Mouse (Mus musculus): ENCODE data around the gene Poc1a. TPM values are rescaled to one million over a fixed set of nuclear protein-coding genes. Genes with fewer than 3 reads are reported as not detected.

Gene Poc1a
- polyA plus RNA-seq, 1 experiment: 7.6 TPM

DNA sequence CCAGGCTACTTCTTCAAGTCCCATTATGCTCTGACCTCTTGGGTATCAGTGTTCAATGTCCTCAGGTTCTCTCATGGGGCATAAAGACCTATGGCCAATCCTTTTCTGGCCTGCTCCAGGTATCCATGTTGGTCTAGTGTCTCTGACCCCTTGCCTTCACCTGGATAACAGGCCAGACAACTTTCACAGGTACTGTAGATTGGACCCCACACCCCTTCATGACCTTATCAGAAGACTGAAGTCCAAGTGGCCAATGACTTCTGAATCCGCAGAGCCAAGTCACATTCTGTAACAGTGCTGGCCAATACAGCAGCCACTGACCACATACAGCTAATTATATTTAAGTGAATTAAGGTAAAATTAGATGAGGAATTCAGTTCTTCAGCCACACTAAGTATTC lies 8.6 kb upstream of the Poc1a start:
- TF ChIP-seq POLR2A (IDR thresholded peaks at IDR 0.05; ENCODE audit: insufficient read length, low read depth) (no peak), USF1 (IDR thresholded peaks at IDR 0.05; ENCODE audit: low read depth) (no peak), E2F4 (IDR thresholded peaks at IDR 0.05; ENCODE audit: insufficient read depth) (no peak), POLR2AphosphoS2 (IDR thresholded peaks at IDR 0.05; ENCODE audit: insufficient read length, low read depth) (no peak), TCF3 (IDR thresholded peaks at IDR 0.05; ENCODE audit: insufficient read length, low read depth) (no peak)
- Histone ChIP-seq H3ac (ENCODE audit: control insufficient read depth, insufficient read length) (no peak overlapping the region), H3K79me2 (ENCODE audit: control insufficient read depth, insufficient read depth) (no peaks in the 10 kb centered on the region), H3K36me3 (ENCODE audit: control insufficient read depth, insufficient read depth) (no peaks in the 10 kb centered on the region), H3K4me3 (no peak overlapping the region), H3K27me3 (ENCODE audit: control insufficient read depth, insufficient read depth, insufficient read length) (no peaks in the 10 kb centered on the region), H3K4me2 (ENCODE audit: low read depth) (no peak overlapping the region)

DNA sequence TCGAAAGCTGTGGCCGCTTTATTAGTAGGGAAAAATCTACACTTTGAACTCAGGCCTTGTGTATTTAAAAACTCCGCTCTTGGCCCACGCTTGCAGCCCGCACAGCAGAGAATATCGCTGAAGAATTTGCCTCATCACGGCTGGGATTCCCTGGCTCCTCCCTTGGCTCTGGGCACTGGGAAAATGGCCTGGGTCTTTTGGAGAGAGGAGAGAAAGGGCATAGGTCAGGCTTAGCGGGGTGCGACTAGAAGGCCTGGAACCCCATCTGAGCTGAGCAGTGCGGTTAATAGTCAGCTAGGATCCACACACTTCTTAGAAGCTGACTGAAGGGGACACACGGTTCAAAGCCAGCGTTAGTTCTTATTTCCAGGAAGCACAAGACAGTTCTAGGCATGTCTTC lies 7.6 kb upstream of the Poc1a start:
- no peak overlapping the region for H3K4me3 ChIP-seq
- H3K27me3 ChIP-seq (ENCODE audit: control insufficient read depth, insufficient read depth, insufficient read length): no peaks in the 10 kb centered on the region
- no peaks in the 10 kb centered on the region for H3K79me2 ChIP-seq (ENCODE audit: control insufficient read depth, insufficient read depth)
- no peak overlapping the region for H3ac ChIP-seq (ENCODE audit: control insufficient read depth, insufficient read length)
- H3K36me3 ChIP-seq (ENCODE audit: control insufficient read depth, insufficient read depth): no peaks in the 10 kb centered on the region
- TF ChIP-seq TCF12 (IDR thresholded peaks at IDR 0.05; ENCODE audit: insufficient read depth, poor library complexity, severe bottlenecking) (no peak), E2F4 (IDR thresholded peaks at IDR 0.05; ENCODE audit: insufficient read depth) (no peak), CEBPB (IDR thresholded peaks at IDR 0.05; ENCODE audit: insufficient read depth, poor library complexity, severe bottlenecking) (no peak), MYOG (IDR thresholded peaks at IDR 0.05; ENCODE audit: control insufficient read depth in 1 of 3, insufficient read depth in 1 of 3, insufficient read length in 2 of 3, low read depth in 2 of 3) (no peak), MAX (IDR thresholded peaks at IDR 0.05; ENCODE audit: low read depth) (no peak), POLR2AphosphoS2 (IDR thresholded peaks at IDR 0.05; ENCODE audit: insufficient read length, low read depth) (no peak), SRF (IDR thresholded peaks at IDR 0.05; ENCODE audit: control insufficient read depth, insufficient read length, low read depth) (no peak), USF1 (IDR thresholded peaks at IDR 0.05; ENCODE audit: low read depth) (no peak), POLR2A (IDR thresholded peaks at IDR 0.05; ENCODE audit: insufficient read length, low read depth) (no peak), MYOD1 (IDR thresholded peaks at IDR 0.05; ENCODE audit: control insufficient read depth in 1 of 3, insufficient read length in 2 of 3, low read depth in 2 of 3) (no peak), REST (IDR thresholded peaks at IDR 0.05; ENCODE audit: insufficient read depth, insufficient read length) (no peak), TCF3 (IDR thresholded peaks at IDR 0.05; ENCODE audit: insufficient read length, low read depth) (no peak)
- H3K4me2 ChIP-seq (ENCODE audit: low read depth): no peak overlapping the region

DNA sequence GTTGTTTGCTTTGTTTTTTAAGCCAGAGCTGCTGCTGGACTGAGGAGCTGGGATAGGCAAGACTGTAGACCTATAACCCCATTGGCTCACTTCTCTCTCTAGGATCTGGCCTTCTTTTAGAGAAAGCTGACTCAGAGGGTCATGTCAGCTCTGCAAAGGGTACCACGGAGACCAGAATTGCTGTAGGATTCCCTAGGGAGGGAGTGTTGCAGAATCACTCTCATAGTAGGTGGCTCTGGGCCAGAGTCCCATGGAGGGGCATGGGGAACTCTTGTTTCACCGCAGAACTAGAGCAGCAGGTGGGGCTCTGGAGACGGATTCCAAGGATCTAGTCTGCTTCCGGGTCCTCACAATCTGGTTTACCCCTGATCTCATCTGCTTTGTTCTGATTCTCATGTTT lies 7.1 kb upstream of the Poc1a start:
- H3K4me3 ChIP-seq: no peak overlapping the region
- TF ChIP-seq REST (IDR thresholded peaks at IDR 0.05; ENCODE audit: insufficient read depth, insufficient read length) (no peak), MAX (IDR thresholded peaks at IDR 0.05; ENCODE audit: low read depth) (no peak), SRF (IDR thresholded peaks at IDR 0.05; ENCODE audit: control insufficient read depth, insufficient read length, low read depth) (no peak), CEBPB (IDR thresholded peaks at IDR 0.05; ENCODE audit: insufficient read depth, poor library complexity, severe bottlenecking) (no peak), USF1 (IDR thresholded peaks at IDR 0.05; ENCODE audit: low read depth) (no peak), POLR2A (IDR thresholded peaks at IDR 0.05; ENCODE audit: insufficient read length, low read depth) (no peak), TCF3 (IDR thresholded peaks at IDR 0.05; ENCODE audit: insufficient read length, low read depth) (no peak), POLR2AphosphoS2 (IDR thresholded peaks at IDR 0.05; ENCODE audit: insufficient read length, low read depth) (no peak), TCF12 (IDR thresholded peaks at IDR 0.05; ENCODE audit: insufficient read depth, poor library complexity, severe bottlenecking) (no peak), E2F4 (IDR thresholded peaks at IDR 0.05; ENCODE audit: insufficient read depth) (no peak), MYOG (IDR thresholded peaks at IDR 0.05; ENCODE audit: control insufficient read depth in 1 of 3, insufficient read depth in 1 of 3, insufficient read length in 2 of 3, low read depth in 2 of 3) (no peak), MYOD1 (IDR thresholded peaks at IDR 0.05; ENCODE audit: control insufficient read depth in 1 of 3, insufficient read length in 2 of 3, low read depth in 2 of 3) (no peak)
- H3ac ChIP-seq (ENCODE audit: control insufficient read depth, insufficient read length): no peak overlapping the region
- H3K4me2 ChIP-seq (ENCODE audit: low read depth): no peak overlapping the region
- H3K36me3 ChIP-seq (ENCODE audit: control insufficient read depth, insufficient read depth): no peaks in the 10 kb centered on the region
- no peaks in the 10 kb centered on the region for H3K79me2 ChIP-seq (ENCODE audit: control insufficient read depth, insufficient read depth)
- no peaks in the 10 kb centered on the region for H3K27me3 ChIP-seq (ENCODE audit: control insufficient read depth, insufficient read depth, insufficient read length)

DNA sequence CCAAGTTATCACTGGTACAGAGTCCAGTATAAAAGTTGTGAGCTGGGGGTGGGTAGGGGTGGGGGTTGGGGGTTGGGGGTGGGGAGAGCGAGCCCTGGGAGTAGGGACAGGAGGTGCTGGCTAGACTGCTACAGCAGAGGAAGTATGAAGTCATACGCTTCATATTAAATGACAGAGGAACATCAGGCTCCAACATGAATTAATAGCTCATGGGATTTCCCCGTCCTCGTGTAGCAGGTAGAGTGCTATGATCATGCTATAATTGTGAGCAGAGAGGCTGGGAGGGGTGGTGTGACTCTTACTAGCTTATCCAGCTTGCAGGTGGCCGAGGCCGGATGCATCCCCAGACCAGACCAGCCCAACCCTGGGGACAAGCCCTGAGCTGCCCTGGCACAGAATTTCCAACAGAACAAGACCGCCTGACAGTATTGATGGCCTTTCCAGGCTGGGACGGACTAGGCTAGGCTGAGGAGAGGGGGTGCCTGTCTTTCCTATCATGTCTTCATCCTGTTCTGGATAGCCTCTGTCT lies 6.1 kb upstream of the Poc1a start:
- no peak for TF ChIP-seq MYOD1 (IDR thresholded peaks at IDR 0.05; ENCODE audit: control insufficient read depth in 1 of 3, insufficient read length in 2 of 3, low read depth in 2 of 3)
- TF ChIP-seq CEBPB (IDR thresholded peaks at IDR 0.05; ENCODE audit: insufficient read depth, poor library complexity, severe bottlenecking): no peak
- no peak for TF ChIP-seq E2F4 (IDR thresholded peaks at IDR 0.05; ENCODE audit: insufficient read depth)
- TF ChIP-seq MAX (IDR thresholded peaks at IDR 0.05; ENCODE audit: low read depth): no peak
- TF ChIP-seq USF1 (IDR thresholded peaks at IDR 0.05; ENCODE audit: low read depth): no peak
- no peak for TF ChIP-seq REST (IDR thresholded peaks at IDR 0.05; ENCODE audit: insufficient read depth, insufficient read length)
- no peak for TF ChIP-seq TCF3 (IDR thresholded peaks at IDR 0.05; ENCODE audit: insufficient read length, low read depth)
- TF ChIP-seq POLR2AphosphoS2 (IDR thresholded peaks at IDR 0.05; ENCODE audit: insufficient read length, low read depth): no peak
- TF ChIP-seq POLR2A (IDR thresholded peaks at IDR 0.05; ENCODE audit: insufficient read length, low read depth): no peak
- no peak for TF ChIP-seq SRF (IDR thresholded peaks at IDR 0.05; ENCODE audit: control insufficient read depth, insufficient read length, low read depth)
- no peak for TF ChIP-seq MYOG (IDR thresholded peaks at IDR 0.05; ENCODE audit: control insufficient read depth in 1 of 3, insufficient read depth in 1 of 3, insufficient read length in 2 of 3, low read depth in 2 of 3)
- no peak for TF ChIP-seq TCF12 (IDR thresholded peaks at IDR 0.05; ENCODE audit: insufficient read depth, poor library complexity, severe bottlenecking)
- H3ac ChIP-seq (ENCODE audit: control insufficient read depth, insufficient read length): no peak overlapping the region
- no peaks in the 10 kb centered on the region for H3K36me3 ChIP-seq (ENCODE audit: control insufficient read depth, insufficient read depth)
- no peaks in the 10 kb centered on the region for H3K27me3 ChIP-seq (ENCODE audit: control insufficient read depth, insufficient read depth, insufficient read length)
- no peak overlapping the region for H3K4me2 ChIP-seq (ENCODE audit: low read depth)
- H3K79me2 ChIP-seq (ENCODE audit: control insufficient read depth, insufficient read depth): no peaks in the 10 kb centered on the region
- H3K4me3 ChIP-seq: no peak overlapping the region

DNA sequence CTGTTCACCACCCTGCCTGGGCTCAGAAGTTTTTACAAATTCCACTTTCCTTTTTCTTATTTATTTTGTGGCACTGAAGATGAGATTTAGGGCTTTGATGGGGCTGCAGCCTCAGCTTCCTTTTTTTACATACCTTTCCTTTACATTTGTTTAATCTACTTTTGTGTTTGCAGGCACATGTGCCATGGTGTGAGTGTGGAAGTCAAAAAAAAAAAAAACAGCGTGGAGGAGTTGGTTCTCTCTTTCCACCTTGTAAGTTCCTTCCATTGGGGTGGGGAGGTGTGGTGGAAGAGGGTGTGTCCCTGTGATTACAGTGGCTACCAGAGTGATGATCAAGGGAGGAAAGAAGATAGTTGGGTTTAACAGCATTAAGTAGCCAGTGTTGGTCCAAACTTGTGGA lies 5.1 kb upstream of the Poc1a start:
- no peaks in the 10 kb centered on the region for H3K36me3 ChIP-seq (ENCODE audit: control insufficient read depth, insufficient read depth)
- no peaks in the 10 kb centered on the region for H3K27me3 ChIP-seq (ENCODE audit: control insufficient read depth, insufficient read depth, insufficient read length)
- TF ChIP-seq POLR2AphosphoS2 (IDR thresholded peaks at IDR 0.05; ENCODE audit: insufficient read length, low read depth) (no peak), TCF3 (IDR thresholded peaks at IDR 0.05; ENCODE audit: insufficient read length, low read depth) (no peak)
- no peaks in the 10 kb centered on the region for H3K79me2 ChIP-seq (ENCODE audit: control insufficient read depth, insufficient read depth)
- H3K4me3 ChIP-seq: no peak overlapping the region
- no peak overlapping the region for H3K4me2 ChIP-seq (ENCODE audit: low read depth)
- no peak overlapping the region for H3ac ChIP-seq (ENCODE audit: control insufficient read depth, insufficient read length)

Data from myocyte (in vitro differentiated cells).